Mouse (Mus musculus) small intestine, adult 2 months (tissue): Measurements from ENCODE around the gene Asic2. TPM values are rescaled to one million over a fixed set of nuclear protein-coding genes. Genes with fewer than 3 reads are reported as not detected.
A peak's percentile ranks its signal among the peaks of the same experiment; 100 is the strongest.

Source experiments
- H3K27ac ChIP-seq: fragments of 200-500 bp; 2 replicates; pipeline ENCODE4 v1.5.1; 2012; ENCODE audit warnings: low read depth, low read length, control low read depth, inconsistent platforms; ENCODE audit not compliant: insufficient read depth
- H3K27me3 ChIP-seq: fragments of 200-500 bp; 2 replicates; pipeline ENCODE4 v1.6.1; 2012; ENCODE audit warnings: mild to moderate bottlenecking, moderate library complexity, low read length, inconsistent platforms; ENCODE audit not compliant: control insufficient read depth, insufficient read depth
- H3K36me3 ChIP-seq: fragments of 200-500 bp; 2 replicates; pipeline ENCODE4 v1.6.1; 2012; ENCODE audit warnings: mild to moderate bottlenecking, low read length, control low read depth, inconsistent platforms; ENCODE audit not compliant: control insufficient read depth, insufficient read depth
- H3K4me1 ChIP-seq: fragments of 200-500 bp; 2 replicates; pipeline ENCODE4 v1.6.1; 2012; ENCODE audit warnings: low read length, inconsistent platforms, mixed read lengths; ENCODE audit not compliant: control insufficient read depth, insufficient read depth, insufficient read length
- H3K4me3 ChIP-seq: fragments of 200-500 bp; 2 replicates; pipeline ENCODE4 v1.5.1; 2012; ENCODE audit warnings: low read depth, mild to moderate bottlenecking, control low read depth, inconsistent platforms, low read length, moderate library complexity
- CTCF ChIP-seq: fragments of 200-500 bp; IDR thresholded peaks from 2 replicates; pipeline ENCODE4 v1.5.1; 2012; ENCODE audit warnings: low read depth, mild to moderate bottlenecking, control low read depth, inconsistent platforms, low read length, moderate library complexity, mixed read lengths; ENCODE audit not compliant: insufficient replicate concordance, insufficient read length; ENCODE audit errors: extremely low read depth
- POLR2A ChIP-seq: fragments of 200-500 bp; IDR thresholded peaks from 2 replicates; pipeline ENCODE4 v1.6.1; 2012; ENCODE audit warnings: low read depth, mild to moderate bottlenecking, control low read depth, inconsistent platforms, low read length, moderate library complexity
- WGBS: fragments of 180-500 bp; shearing (Covaris S2); methylation state at CpG from one replicate; pipeline ENCODE4 v1.1.7; 2018; 5-methylcytosine and 5-hydroxymethylcytosine counted together
- polyA plus RNA-seq: library from polyadenylated mRNA; depleted of rRNA; stranded (reverse); fragments of >200 nt; gene quantifications from 2 replicates; pipeline ENCODE4 v1.2.3, GENCODE M21; 2012

Gene Asic2
- polyA plus RNA-seq, 1 experiment = 1.4 TPM

- H3K36me3 ChIP-seq = no peaks in the 10 kb centered on the region
- no peaks in the 10 kb centered on the region for H3K27me3 ChIP-seq
- 81% methylated on average over 1 of the region's 1 CpGs for WGBS
- no peak overlapping the region for H3K27ac ChIP-seq
- no peak overlapping the region for H3K4me3 ChIP-seq
- no peaks in the 10 kb centered on the region for H3K4me1 ChIP-seq
- no peak for TF ChIP-seq CTCF
- no peak for TF ChIP-seq POLR2A
Measured at GRCm38 (mm10) chr11:81948021-81948420, 20.2 kb downstream of the Asic2 start.

GRCm38 (mm10) chr11:81942167-81942566 is 26.1 kb downstream of the Asic2 start:
- no peaks in the 10 kb centered on the region for H3K36me3 ChIP-seq
- H3K27ac ChIP-seq = no peak overlapping the region
- no peak overlapping the region for H3K4me3 ChIP-seq
- H3K27me3 ChIP-seq = no peaks in the 10 kb centered on the region
- TF ChIP-seq CTCF (no peak), POLR2A (no peak)
- WGBS = 46% methylated on average over 1 of the region's 1 CpGs
- no peaks in the 10 kb centered on the region for H3K4me1 ChIP-seq

- TF ChIP-seq CTCF (peak; percentile 37; the same call in 1 of the 2 replicates), POLR2A (no peak)
Measured at GRCm38 (mm10) chr11:81940988-81941387, 27.3 kb downstream of the Asic2 start.

GRCm38 (mm10) chr11:81937516-81937915 is 30.7 kb downstream of the Asic2 start:
- Histone ChIP-seq H3K27me3 (no peaks in the 10 kb centered on the region), H3K27ac (no peak overlapping the region), H3K36me3 (no peaks in the 10 kb centered on the region), H3K4me3 (no peak overlapping the region), H3K4me1 (no peaks in the 10 kb centered on the region)
- WGBS = 80% methylated on average over 1 of the region's 1 CpGs
- TF ChIP-seq POLR2A (no peak), CTCF (no peak)

More at GRCm38 (mm10) chr11:81940988-81941387, 27.3 kb downstream of the Asic2 start:
- Histone ChIP-seq H3K36me3 (no peaks in the 10 kb centered on the region), H3K4me1 (no peaks in the 10 kb centered on the region), H3K4me3 (no peak overlapping the region), H3K27me3 (no peaks in the 10 kb centered on the region), H3K27ac (no peak overlapping the region)
- whole genome bisulfite sequencing = 12% methylated on average over 1 of the region's 1 CpGs

- no peak overlapping the region for H3K27ac ChIP-seq
- TF ChIP-seq CTCF (no peak), POLR2A (no peak)
Measured at GRCm38 (mm10) chr11:81926393-81926792, 41.9 kb downstream of the Asic2 start.

GRCm38 (mm10) chr11:81923626-81924025 is 44.6 kb downstream of the Asic2 start:
- 86% methylated on average over 4 of the region's 4 CpGs for WGBS
- no peaks in the 10 kb centered on the region for H3K4me1 ChIP-seq
- TF ChIP-seq CTCF = no peak
- no peak for TF ChIP-seq POLR2A
- no peak overlapping the region for H3K27ac ChIP-seq
- no peaks in the 10 kb centered on the region for H3K27me3 ChIP-seq
- H3K36me3 ChIP-seq = no peaks in the 10 kb centered on the region
- H3K4me3 ChIP-seq = no peak overlapping the region

More at GRCm38 (mm10) chr11:81926393-81926792, 41.9 kb downstream of the Asic2 start:
- no peak overlapping the region for H3K4me3 ChIP-seq
- no peaks in the 10 kb centered on the region for H3K36me3 ChIP-seq
- H3K4me1 ChIP-seq = no peaks in the 10 kb centered on the region
- no peaks in the 10 kb centered on the region for H3K27me3 ChIP-seq

GRCm38 (mm10) chr11:81923096-81923495 is 45.2 kb downstream of the Asic2 start:
- Histone ChIP-seq H3K4me1 (no peaks in the 10 kb centered on the region), H3K27me3 (no peaks in the 10 kb centered on the region), H3K4me3 (no peak overlapping the region), H3K27ac (no peak overlapping the region), H3K36me3 (no peaks in the 10 kb centered on the region)
- TF ChIP-seq POLR2A = no peak
- TF ChIP-seq CTCF = no peak
- 78% methylated on average over 2 of the region's 2 CpGs for WGBS

GRCm38 (mm10) chr11:81915501-81915900 is 52.8 kb downstream of the Asic2 start:
- TF ChIP-seq CTCF (no peak), POLR2A (no peak)
- Histone ChIP-seq H3K27me3 (no peaks in the 10 kb centered on the region), H3K4me3 (no peak overlapping the region), H3K4me1 (no peaks in the 10 kb centered on the region), H3K36me3 (no peaks in the 10 kb centered on the region), H3K27ac (no peak overlapping the region)
- 32% methylated on average over 6 of the region's 6 CpGs for WGBS

GRCm38 (mm10) chr11:81913071-81913470 is 55.2 kb downstream of the Asic2 start:
- Histone ChIP-seq H3K36me3 (no peaks in the 10 kb centered on the region), H3K4me3 (no peak overlapping the region), H3K27me3 (no peaks in the 10 kb centered on the region), H3K4me1 (no peaks in the 10 kb centered on the region), H3K27ac (no peak overlapping the region)
- no peak for TF ChIP-seq POLR2A
- TF ChIP-seq CTCF = no peak
- 73% methylated on average over 4 of the region's 4 CpGs for WGBS
